Mouse (Mus musculus) hindbrain, embryonic 15.5 days (tissue): ENCODE measurements at regions not wholly inside any gene's neighbourhood (a gene's known extent, or its start where the extent isn't known, plus 50 kb on each side); places are given as distances from the start of the nearest gene placed in this dataset.

Experiments used
- ATAC-seq: fragments of 200-750 bp; cut with Nextera tagmentation; 2 replicates; pipeline ENCODE4 v1.8.0; 2017; ENCODE audit warnings: low read depth, moderate number of reproducible peaks, moderate TSS enrichment; ENCODE audit not compliant: low FRiP score
- H3K27ac ChIP-seq: fragments of 300-500 bp; sonication (generic); replicated peaks from 2 replicates; pipeline ENCODE4 v1.5.1; 2015; ENCODE audit warnings: mild to moderate bottlenecking, inconsistent platforms
- H3K27me3 ChIP-seq: fragments of 300-500 bp; sonication (generic); 2 replicates; pipeline ENCODE4 v1.6.1; 2015; ENCODE audit warnings: control low read depth, inconsistent platforms
- H3K36me3 ChIP-seq: fragments of 300-500 bp; sonication (generic); 2 replicates; pipeline ENCODE4 v1.6.1; 2015; ENCODE audit warnings: control low read depth, inconsistent platforms
- H3K4me1 ChIP-seq: fragments of 300-500 bp; sonication (generic); replicated peaks from 2 replicates; pipeline ENCODE4 v1.6.1; 2015; ENCODE audit warnings: control low read depth, inconsistent platforms
- H3K4me2 ChIP-seq: fragments of 300-500 bp; sonication (generic); 2 replicates; pipeline ENCODE4 v1.6.1; 2015; ENCODE audit warnings: moderate library complexity, mild to moderate bottlenecking, inconsistent platforms
- H3K4me3 ChIP-seq: fragments of 300-500 bp; sonication (generic); 2 replicates; pipeline ENCODE4 v1.5.1; 2015; ENCODE audit warnings: mild to moderate bottlenecking, inconsistent platforms
- H3K9ac ChIP-seq: fragments of 300-500 bp; sonication (generic); 2 replicates; pipeline ENCODE4 v1.6.1; 2015; ENCODE audit warnings: inconsistent platforms
- H3K9me3 ChIP-seq: fragments of 300-500 bp; sonication (generic); 2 replicates; pipeline ENCODE4 v1.6.1; 2016; ENCODE audit warnings: control low read depth, inconsistent platforms
- WGBS: fragments of 180-500 bp; shearing (Covaris S2); methylation state at CpG from one replicate; pipeline ENCODE4 v1.1.7; 2015; 5-methylcytosine and 5-hydroxymethylcytosine counted together

GRCm38 (mm10) chr9:24956566-24956965, 132.7 kb upstream of the Gm10181 start:
- Histone ChIP-seq H3K4me3 (no peak overlapping the region), H3K9me3 (no peaks in the 10 kb centered on the region), H3K4me2 (no peak overlapping the region), H3K9ac (no peak overlapping the region), H3K27ac (no peak overlapping the region), H3K27me3 (no peaks in the 10 kb centered on the region), H3K4me1 (no peaks in the 10 kb centered on the region), H3K36me3 (no peaks in the 10 kb centered on the region)
- ATAC-seq, result 0 out of 2 replicates have a peak, but pooled peaks have one; percentile 23
- 13% methylated on average over 7 of the region's 7 CpGs for WGBS

GRCm38 (mm10) chr9:24963290-24963689, 125.9 kb upstream of the Gm10181 start:
- 93% methylated on average over 1 of the region's 1 CpGs for WGBS
- Histone ChIP-seq H3K4me1 (no peaks in the 10 kb centered on the region), H3K9me3 (no peaks in the 10 kb centered on the region), H3K36me3 (no peaks in the 10 kb centered on the region), H3K27ac (no peak overlapping the region), H3K4me2 (no peak overlapping the region), H3K4me3 (no peak overlapping the region), H3K27me3 (no peaks in the 10 kb centered on the region), H3K9ac (no peak overlapping the region)
- ATAC-seq, result no peak

- Histone ChIP-seq H3K4me2 (no peak overlapping the region), H3K27me3 (no peaks in the 10 kb centered on the region), H3K9ac (no peak overlapping the region), H3K4me3 (no peak overlapping the region), H3K9me3 (no peaks in the 10 kb centered on the region), H3K36me3 (no peaks in the 10 kb centered on the region), H3K27ac (no peak overlapping the region), H3K4me1 (no peaks in the 10 kb centered on the region)
- 77% methylated on average over 10 of the region's 10 CpGs for WGBS
- ATAC-seq, result peak; percentile 38; the same call in 1 of the 2 replicates
Measured at GRCm38 (mm10) chr9:24967571-24967970, 121.7 kb upstream of the Gm10181 start.

GRCm38 (mm10) chr9:24974021-24974741, 115.0 kb upstream of the Gm10181 start:
- peaks cover 16% of the 10 kb centered on the region for H3K4me1 ChIP-seq
- WGBS, result 5% methylated on average over 19 of the region's 19 CpGs
- peak overlapping the region; percentile 54; the same call in 1 of the 2 replicates for H3K27ac ChIP-seq
- no peaks in the 10 kb centered on the region for H3K27me3 ChIP-seq
- ATAC-seq, result peak; percentile 74
- H3K36me3 ChIP-seq, result no peaks in the 10 kb centered on the region
- H3K4me3 ChIP-seq, result no peak overlapping the region
- 0 out of 2 replicates have a peak overlapping the region, but pooled peaks have one; percentile 8 for H3K9ac ChIP-seq
- H3K9me3 ChIP-seq, result no peaks in the 10 kb centered on the region
- peak overlapping the region; percentile 54 for H3K4me2 ChIP-seq

- no peak overlapping the region for H3K9ac ChIP-seq
- no peak overlapping the region for H3K4me3 ChIP-seq
- WGBS, result 77% methylated on average over 3 of the region's 3 CpGs
- no peaks in the 10 kb centered on the region for H3K4me1 ChIP-seq
- no peaks in the 10 kb centered on the region for H3K9me3 ChIP-seq
- ATAC-seq, result no peak
- no peaks in the 10 kb centered on the region for H3K36me3 ChIP-seq
- no peak overlapping the region for H3K27ac ChIP-seq
- H3K4me2 ChIP-seq, result no peak overlapping the region
- H3K27me3 ChIP-seq, result no peaks in the 10 kb centered on the region
Measured at GRCm38 (mm10) chr9:24982796-24983195, 106.4 kb upstream of the Gm10181 start.

GRCm38 (mm10) chr9:24994491-24994890, 94.7 kb upstream of the Gm10181 start:
- no peak overlapping the region for H3K27ac ChIP-seq
- no peaks in the 10 kb centered on the region for H3K27me3 ChIP-seq
- H3K4me2 ChIP-seq, result no peak overlapping the region
- H3K36me3 ChIP-seq, result no peaks in the 10 kb centered on the region
- H3K9ac ChIP-seq, result no peak overlapping the region
- no peak for ATAC-seq
- H3K4me3 ChIP-seq, result no peak overlapping the region
- no peaks in the 10 kb centered on the region for H3K4me1 ChIP-seq
- WGBS, result 64% methylated on average over 7 of the region's 7 CpGs
- no peaks in the 10 kb centered on the region for H3K9me3 ChIP-seq

GRCm38 (mm10) chr9:25021095-25021691, 68.0 kb upstream of the Gm10181 start:
- Histone ChIP-seq H3K9ac (no peak overlapping the region), H3K4me2 (no peak overlapping the region), H3K4me3 (no peak overlapping the region), H3K27ac (no peak overlapping the region), H3K36me3 (no peaks in the 10 kb centered on the region), H3K9me3 (no peaks in the 10 kb centered on the region), H3K27me3 (no peaks in the 10 kb centered on the region), H3K4me1 (no peaks in the 10 kb centered on the region)
- no peak for ATAC-seq
- WGBS, result 80% methylated on average over 4 of the region's 4 CpGs

GRCm38 (mm10) chr9:25022439-25022838, 66.8 kb upstream of the Gm10181 start:
- Histone ChIP-seq H3K4me2 (no peak overlapping the region), H3K9me3 (no peaks in the 10 kb centered on the region), H3K4me1 (no peaks in the 10 kb centered on the region), H3K27me3 (no peaks in the 10 kb centered on the region), H3K9ac (no peak overlapping the region), H3K4me3 (no peak overlapping the region), H3K27ac (no peak overlapping the region), H3K36me3 (no peaks in the 10 kb centered on the region)
- WGBS, result 82% methylated on average over 4 of the region's 4 CpGs
- no peak for ATAC-seq

GRCm38 (mm10) chr9:25024486-25024885, 64.7 kb upstream of the Gm10181 start:
- no peaks in the 10 kb centered on the region for H3K36me3 ChIP-seq
- no peaks in the 10 kb centered on the region for H3K9me3 ChIP-seq
- WGBS, result 64% methylated on average over 4 of the region's 4 CpGs
- no peak overlapping the region for H3K27ac ChIP-seq
- H3K9ac ChIP-seq, result no peak overlapping the region
- no peak overlapping the region for H3K4me3 ChIP-seq
- H3K27me3 ChIP-seq, result no peaks in the 10 kb centered on the region
- H3K4me2 ChIP-seq, result no peak overlapping the region
- no peaks in the 10 kb centered on the region for H3K4me1 ChIP-seq
- no peak for ATAC-seq

GRCm38 (mm10) chr9:25027581-25027980, 61.6 kb upstream of the Gm10181 start:
- no peaks in the 10 kb centered on the region for H3K36me3 ChIP-seq
- WGBS, result 12% methylated on average over 8 of the region's 8 CpGs
- ATAC-seq, result no peak
- H3K4me2 ChIP-seq, result no peak overlapping the region
- H3K27me3 ChIP-seq, result no peaks in the 10 kb centered on the region
- H3K9ac ChIP-seq, result no peak overlapping the region
- no peaks in the 10 kb centered on the region for H3K9me3 ChIP-seq
- H3K27ac ChIP-seq, result no peak overlapping the region
- no peaks in the 10 kb centered on the region for H3K4me1 ChIP-seq
- H3K4me3 ChIP-seq, result no peak overlapping the region

GRCm38 (mm10) chr9:25028305-25028704, 60.9 kb upstream of the Gm10181 start:
- Histone ChIP-seq H3K36me3 (no peaks in the 10 kb centered on the region), H3K27me3 (no peaks in the 10 kb centered on the region), H3K27ac (no peak overlapping the region), H3K4me1 (no peaks in the 10 kb centered on the region), H3K4me2 (no peak overlapping the region), H3K9me3 (no peaks in the 10 kb centered on the region), H3K9ac (no peak overlapping the region), H3K4me3 (no peak overlapping the region)
- ATAC-seq, result no peak
- 75% methylated on average over 6 of the region's 6 CpGs for WGBS

GRCm38 (mm10) chr9:25031466-25031865, 57.8 kb upstream of the Gm10181 start:
- 92% methylated on average over 6 of the region's 6 CpGs for WGBS
- H3K27ac ChIP-seq, result no peak overlapping the region
- no peaks in the 10 kb centered on the region for H3K4me1 ChIP-seq
- no peak for ATAC-seq
- H3K9ac ChIP-seq, result no peak overlapping the region
- no peak overlapping the region for H3K4me2 ChIP-seq
- no peaks in the 10 kb centered on the region for H3K36me3 ChIP-seq
- H3K9me3 ChIP-seq, result no peaks in the 10 kb centered on the region
- H3K4me3 ChIP-seq, result no peak overlapping the region
- no peaks in the 10 kb centered on the region for H3K27me3 ChIP-seq
